Mouse (Mus musculus) Muller cell, postnatal 12 days (primary cell): Measurements from ENCODE around the gene Ezr.
A peak's percentile ranks its signal among the peaks of the same experiment; 100 is the strongest.
"Not testable (repeated sequence)": the region's sequence is repeated elsewhere in the genome, so short reads cannot be mapped to it uniquely, and the experiment has no call there.

Source experiments
- DNase-seq: peaks from one replicate; pipeline ENCODE4 v3.0.0-alpha.2; 2015; ENCODE audit errors: inconsistent ontology term

Ezr gene

GRCm38 (mm10) chr17:6743787-6744239 is 38.8 kb downstream of the Ezr start:
- no peak for DNase-seq

GRCm38 (mm10) chr17:6743039-6743575 is 39.5 kb downstream of the Ezr start:
- no peak for DNase-seq

GRCm38 (mm10) chr17:6742083-6743038 is 40.2 kb downstream of the Ezr start:
- DNase-seq: peak; percentile 78

GRCm38 (mm10) chr17:6741271-6741670 is 41.3 kb downstream of the Ezr start:
- DNase-seq: no peak

GRCm38 (mm10) chr17:6740331-6741170 is 42.0 kb downstream of the Ezr start:
- no peak for DNase-seq

- DNase-seq: no peak
Observed at GRCm38 (mm10) chr17:6739756-6740155, 42.8 kb downstream of the Ezr start.

GRCm38 (mm10) chr17:6739266-6739665 is 43.3 kb downstream of the Ezr start:
- no peak for DNase-seq

- no peak for DNase-seq
Observed at GRCm38 (mm10) chr17:6738836-6739235, 43.7 kb downstream of the Ezr start.

GRCm38 (mm10) chr17:6737273-6737997 is 45.1 kb downstream of the Ezr start:
- no peak for DNase-seq

- DNase-seq: peak; percentile 83
Observed at GRCm38 (mm10) chr17:6736306-6737272, 46.0 kb downstream of the Ezr start.

- DNase-seq: no peak
Observed at GRCm38 (mm10) chr17:6734746-6735441, 47.7 kb downstream of the Ezr start.

GRCm38 (mm10) chr17:6733322-6733875 is 49.2 kb downstream of the Ezr start:
- DNase-seq: no peak

- no peak for DNase-seq
Observed at GRCm38 (mm10) chr17:6732665-6733064, 49.9 kb downstream of the Ezr start.

- DNase-seq: no peak
Observed at GRCm38 (mm10) chr17:6731634-6732033, 51.0 kb downstream of the Ezr start.

- no peak for DNase-seq
Observed at GRCm38 (mm10) chr17:6731132-6731531, 51.5 kb downstream of the Ezr start.

GRCm38 (mm10) chr17:6729244-6729742 is 53.3 kb downstream of the Ezr start:
- peak; percentile 92 for DNase-seq

GRCm38 (mm10) chr17:6727996-6728610 is 54.5 kb downstream of the Ezr start:
- no peak for DNase-seq

GRCm38 (mm10) chr17:6713944-6714343 is 68.6 kb downstream of the Ezr start:
- DNase-seq: not testable (repeated sequence)

GRCm38 (mm10) chr17:6713483-6713882 is 69.1 kb downstream of the Ezr start:
- DNase-seq: not testable (repeated sequence)
